17 mouse cellular contexts compared by ENCODE assay signal in the genomic region with DNA sequence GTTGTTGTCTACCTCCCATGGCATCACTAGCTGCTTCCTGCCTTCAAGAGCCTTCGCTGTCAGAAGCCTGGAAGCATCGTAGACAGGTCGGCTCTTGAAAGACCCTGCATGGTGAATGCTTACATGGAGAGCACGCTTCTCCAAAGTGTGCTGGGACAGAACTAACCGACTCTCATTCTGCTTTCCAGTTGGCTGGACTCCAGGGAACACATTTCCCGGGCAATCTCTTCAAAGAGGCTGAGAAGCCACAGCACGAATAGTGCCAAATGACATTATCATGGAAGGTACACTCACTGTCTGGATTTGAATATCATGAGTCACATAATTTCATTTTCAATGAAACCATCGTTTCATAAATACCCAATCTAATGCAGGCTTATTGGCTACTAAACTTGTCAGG.
DNase-seq lines count a peak whose midpoint lies in the region; ATAC-seq lines count a peak whose summit lies in the region.
"Had no signal": no experiment of that assay in that cellular context is flagged by ENCODE, and none has a peak within 500 bp of the region (broad histone marks: within the 10 kb centered on the region; RNA-seq: fewer than 3 reads in every experiment).

No protein-coding gene starts in this region.

- no peak overlapping the region for H3K4me2 ChIP-seq in forebrain, embryonic 14.5 days (ENCODE audit: low read length)
- H3K4me2 ChIP-seq in forebrain, embryonic 13.5 days, result no peak overlapping the region
- H3K4me2 ChIP-seq: embryonic facial prominence, embryonic 15.5 days; heart, embryonic 13.5 days; limb, embryonic 12.5 days had no signal

- no peak overlapping the region for H3K27ac ChIP-seq in forebrain, embryonic 14.5 days (ENCODE audit: low read depth, low read length)
- H3K27ac ChIP-seq in forebrain, embryonic 13.5 days, result no peak overlapping the region
- H3K27ac ChIP-seq: embryonic facial prominence, embryonic 15.5 days; heart, embryonic 13.5 days; limb, embryonic 12.5 days had no signal

- no peak overlapping the region for H3K9ac ChIP-seq in forebrain, embryonic 14.5 days (ENCODE audit: low read length)
- no peak overlapping the region for H3K9ac ChIP-seq in forebrain, embryonic 13.5 days
- H3K9ac ChIP-seq: embryonic facial prominence, embryonic 15.5 days; heart, embryonic 13.5 days; limb, embryonic 12.5 days; liver, postnatal 0 days had no signal

- no peaks in the 10 kb centered on the region for H3K4me1 ChIP-seq in forebrain, embryonic 14.5 days (ENCODE audit: control insufficient read depth, insufficient read depth, low read length)
- no peaks in the 10 kb centered on the region for H3K4me1 ChIP-seq in forebrain, embryonic 13.5 days
- H3K4me1 ChIP-seq: embryonic facial prominence, embryonic 15.5 days; heart, embryonic 13.5 days; limb, embryonic 12.5 days had no signal

- no peak for ATAC-seq in forebrain, embryonic 14.5 days
- ATAC-seq in forebrain, embryonic 13.5 days, result no peak
- ATAC-seq: intestine, postnatal 0 days; liver, postnatal 0 days had no signal

- 69% methylated on average over 8 of the region's 8 CpGs for WGBS in forebrain, embryonic 14.5 days
- 82% methylated on average over 8 of the region's 8 CpGs for WGBS in forebrain, embryonic 13.5 days

- DNase-seq in forebrain, embryonic 14.5 days (ENCODE audit: low spot score), result peak; percentile 31
- peak; percentile 0 for DNase-seq in lung, postnatal 14 days
- no peak for DNase-seq in lung, postnatal 4 days
- peak; percentile 44 for DNase-seq in cerebellum, adult 9-11 months
- peak; percentile 16 to 27 for DNase-seq in layer of hippocampus, postnatal 36 days
- no peak for DNase-seq in adrenal gland, adult (ENCODE audit: inconsistent age in 2 of 2, low spot score in 1 of 2)
- no peak for DNase-seq in adrenal gland, postnatal 25 days
- DNase-seq: gastrocnemius, postnatal 36 days; kidney, postnatal 25 days; liver, postnatal 0 days; thymus, postnatal 25 days had no signal

- no peak overlapping the region for H3K4me3 ChIP-seq in forebrain, embryonic 14.5 days (ENCODE audit: low read depth, low read length)
- no peak overlapping the region for H3K4me3 ChIP-seq in forebrain, embryonic 13.5 days
- H3K4me3 ChIP-seq: embryonic facial prominence, embryonic 15.5 days; heart, embryonic 13.5 days; limb, embryonic 12.5 days had no signal

- no peaks in the 10 kb centered on the region for H3K27me3 ChIP-seq in forebrain, embryonic 14.5 days (replicated peaks; ENCODE audit: control insufficient read depth, insufficient read depth, low read length)
- H3K27me3 ChIP-seq in forebrain, embryonic 13.5 days, result no peaks in the 10 kb centered on the region
- H3K27me3 ChIP-seq: CH12.LX; embryonic facial prominence, embryonic 15.5 days; heart, embryonic 13.5 days; limb, embryonic 12.5 days had no signal

- no peaks in the 10 kb centered on the region for H3K9me3 ChIP-seq in forebrain, embryonic 14.5 days (replicated peaks; ENCODE audit: control insufficient read depth, low read length)
- H3K9me3 ChIP-seq in forebrain, embryonic 13.5 days (replicated peaks), result no peaks in the 10 kb centered on the region
- H3K9me3 ChIP-seq: embryonic facial prominence, embryonic 15.5 days; heart, embryonic 13.5 days; limb, embryonic 12.5 days had no signal

- H3K36me3 ChIP-seq in forebrain, embryonic 14.5 days (ENCODE audit: control insufficient read depth, insufficient read depth, low read length), result no peaks in the 10 kb centered on the region
- no peaks in the 10 kb centered on the region for H3K36me3 ChIP-seq in forebrain, embryonic 13.5 days (ENCODE audit: poor library complexity, severe bottlenecking)
- H3K36me3 ChIP-seq: embryonic facial prominence, embryonic 15.5 days; heart, embryonic 13.5 days; limb, embryonic 12.5 days had no signal

Comparison
In these comparisons a context has a peak if more than half of its experiments do, and no peak if none do; other contexts are left out.
1. DNase-seq: peak in forebrain, embryonic 14.5 days (single experiment), lung, postnatal 14 days (single experiment), cerebellum, adult 9-11 months (single experiment) and layer of hippocampus, postnatal 36 days (2 of 2); none in lung, postnatal 4 days (0 of 2), adrenal gland, adult (0 of 2) and adrenal gland, postnatal 25 days (single experiment).